Comparison of ENCODE assay signal across 7 mouse cellular contexts in genomic region chr9:45839982-45840300, GRCm38 (mm10). TPM values are rescaled to one million over a fixed set of nuclear protein-coding genes. Genes with fewer than 3 reads are reported as not detected.
DNase-seq lines count a peak whose midpoint lies in the region; ATAC-seq lines count a peak whose summit lies in the region.

No protein-coding gene starts in this region.

- WGBS in lung, embryonic 15.5 days, result 63% methylated on average over 7 of the region's 7 CpGs
- 73% methylated on average over 7 of the region's 7 CpGs for WGBS in forebrain, embryonic 16.5 days
- WGBS in limb, embryonic 15.5 days, result 68% methylated on average over 7 of the region's 7 CpGs
- WGBS in stomach, embryonic 15.5 days, result 60% methylated on average over 7 of the region's 7 CpGs

- H3K4me3 ChIP-seq in lung, embryonic 15.5 days, result peak overlapping the region; percentile 86
- peak overlapping the region; percentile 93 for H3K4me3 ChIP-seq in forebrain, embryonic 16.5 days (replicated peaks; ENCODE audit: low read length)
- H3K4me3 ChIP-seq in limb, embryonic 15.5 days, result peak overlapping the region; percentile 81
- peak overlapping the region; percentile 84 for H3K4me3 ChIP-seq in stomach, embryonic 15.5 days (replicated peaks)

- H3K9ac ChIP-seq in lung, embryonic 15.5 days, result peak overlapping the region; percentile 74
- H3K9ac ChIP-seq in forebrain, embryonic 16.5 days (replicated peaks; ENCODE audit: low read depth, low read length), result 0 out of 2 replicates have a peak overlapping the region, but pooled peaks have one; percentile 18
- peak overlapping the region; percentile 75 for H3K9ac ChIP-seq in limb, embryonic 15.5 days
- H3K9ac ChIP-seq in stomach, embryonic 15.5 days, result no peak overlapping the region; the same call in 1 of the 2 replicates

- peaks cover 24% of the 10 kb centered on the region for H3K4me1 ChIP-seq in lung, embryonic 15.5 days
- peaks cover 31% of the 10 kb centered on the region for H3K4me1 ChIP-seq in forebrain, embryonic 16.5 days (replicated peaks; ENCODE audit: control insufficient read depth, insufficient read depth, low read length)
- H3K4me1 ChIP-seq in limb, embryonic 15.5 days, result peaks cover 28% of the 10 kb centered on the region
- peaks cover 29% of the 10 kb centered on the region for H3K4me1 ChIP-seq in stomach, embryonic 15.5 days

- no peaks in the 10 kb centered on the region for H3K27me3 ChIP-seq in lung, embryonic 15.5 days
- no peaks in the 10 kb centered on the region for H3K27me3 ChIP-seq in forebrain, embryonic 16.5 days (replicated peaks; ENCODE audit: control insufficient read depth, insufficient read depth, low read length)
- no peaks in the 10 kb centered on the region for H3K27me3 ChIP-seq in limb, embryonic 15.5 days
- no peaks in the 10 kb centered on the region for H3K27me3 ChIP-seq in stomach, embryonic 15.5 days (replicated peaks)

- DNase-seq in lung, adult 18-20 months, result no peak
- DNase-seq in right cerebral cortex, postnatal 4 days, result no peak
- DNase-seq in urinary bladder, postnatal 25 days (ENCODE audit: low spot score), result no peak

- peak overlapping the region; percentile 94 for H3K4me2 ChIP-seq in lung, embryonic 15.5 days
- H3K4me2 ChIP-seq in forebrain, embryonic 16.5 days (ENCODE audit: low read length), result peak overlapping the region; percentile 59
- H3K4me2 ChIP-seq in limb, embryonic 15.5 days, result peak overlapping the region; percentile 91
- peak overlapping the region; percentile 95 for H3K4me2 ChIP-seq in stomach, embryonic 15.5 days

- no peak for ATAC-seq in lung, embryonic 15.5 days (ENCODE audit: borderline replicate concordance, extremely low read depth, low FRiP score, low TSS enrichment)
- no peak for ATAC-seq in forebrain, embryonic 16.5 days
- ATAC-seq in limb, embryonic 15.5 days (ENCODE audit: insufficient number of reproducible peaks, low FRiP score, low TSS enrichment, low read depth), result no peak
- no peak for ATAC-seq in stomach, embryonic 15.5 days (ENCODE audit: insufficient read depth, low FRiP score, low read depth)

- H3K27ac ChIP-seq in lung, embryonic 15.5 days, result no peak overlapping the region
- no peak overlapping the region for H3K27ac ChIP-seq in forebrain, embryonic 16.5 days (ENCODE audit: low read length)
- 0 out of 2 replicates have a peak overlapping the region, but pooled peaks have one; percentile 9 for H3K27ac ChIP-seq in limb, embryonic 15.5 days
- no peak overlapping the region for H3K27ac ChIP-seq in stomach, embryonic 15.5 days

- no peaks in the 10 kb centered on the region for H3K9me3 ChIP-seq in lung, embryonic 15.5 days
- no peaks in the 10 kb centered on the region for H3K9me3 ChIP-seq in forebrain, embryonic 16.5 days (ENCODE audit: control insufficient read depth, low read length)
- no peaks in the 10 kb centered on the region for H3K9me3 ChIP-seq in limb, embryonic 15.5 days
- no peaks in the 10 kb centered on the region for H3K9me3 ChIP-seq in stomach, embryonic 15.5 days

- no peaks in the 10 kb centered on the region for H3K36me3 ChIP-seq in lung, embryonic 15.5 days
- no peaks in the 10 kb centered on the region for H3K36me3 ChIP-seq in forebrain, embryonic 16.5 days (ENCODE audit: control insufficient read depth, insufficient read depth)
- no peaks in the 10 kb centered on the region for H3K36me3 ChIP-seq in limb, embryonic 15.5 days
- no peaks in the 10 kb centered on the region for H3K36me3 ChIP-seq in stomach, embryonic 15.5 days

RNA-seq across cellular contexts. Expression of gene Bace1, which starts 1.6 kb away (rescaled TPM):
- 25.2 and 26.2 TPM in 2 replicates for polyA plus RNA-seq in lung, embryonic 15.5 days (2015; fragmentation: Nextera tagmentation; extraction: Ambion mirVana)
- 46.9 and 51.7 TPM in 2 replicates for polyA plus RNA-seq in forebrain, embryonic 16.5 days (2015; fragmentation: Nextera tagmentation; extraction: Ambion mirVana)
- polyA plus RNA-seq in limb, embryonic 15.5 days (2015; fragmentation: Nextera tagmentation; extraction: Ambion mirVana), result 37.2 and 41.8 TPM in 2 replicates
- 28.3 and 28.5 TPM in 2 replicates for polyA plus RNA-seq in stomach, embryonic 15.5 days (2015; fragmentation: Nextera tagmentation; extraction: Ambion mirVana)

RNA-seq across cellular contexts. Expression of gene Cep164, which starts 11.4 kb away (rescaled TPM):
- 21.5 and 22.1 TPM in 2 replicates for polyA plus RNA-seq in lung, embryonic 15.5 days (2015; fragmentation: Nextera tagmentation; extraction: Ambion mirVana)
- polyA plus RNA-seq in forebrain, embryonic 16.5 days (2015; fragmentation: Nextera tagmentation; extraction: Ambion mirVana), result 11.6 and 17.9 TPM in 2 replicates
- 28.8 and 30.3 TPM in 2 replicates for polyA plus RNA-seq in limb, embryonic 15.5 days (2015; fragmentation: Nextera tagmentation; extraction: Ambion mirVana)
- polyA plus RNA-seq in stomach, embryonic 15.5 days (2015; fragmentation: Nextera tagmentation; extraction: Ambion mirVana), result 24.7 and 25.6 TPM in 2 replicates
